Mouse (Mus musculus) adrenal gland, postnatal 14 days (tissue): ENCODE results near the gene Pdzrn4. TPM values are rescaled to one million over a fixed set of nuclear protein-coding genes. Genes with fewer than 3 reads are reported as not detected.
A peak's percentile ranks its signal among the peaks of the same experiment; 100 is the strongest.

Experiments
- DNase-seq: peaks from one replicate; pipeline ENCODE4 v3.0.0; 2021; ENCODE audit warnings: mixed read lengths
- total RNA-seq: library from RNA; stranded (reverse); gene quantifications from 2 replicates; pipeline ENCODE4 v1.2.3, GENCODE M21; 2021

Pdzrn4 gene
- total RNA-seq, 1 experiment from 2014 or later, result not detected

GRCm38 (mm10) chr15:92500276-92500838 is 103.7 kb downstream of the Pdzrn4 start:
- DNase-seq, result no peak

- DNase-seq, result no peak
These were observed 106.1 kb downstream of the Pdzrn4 start for GRCm38 (mm10) chr15:92502797-92503196.

- no peak for DNase-seq
These were observed 112.7 kb downstream of the Pdzrn4 start for GRCm38 (mm10) chr15:92509372-92509771.

GRCm38 (mm10) chr15:92515651-92516050 is 119.0 kb downstream of the Pdzrn4 start:
- DNase-seq, result no peak

- no peak for DNase-seq
These were observed 124.1 kb downstream of the Pdzrn4 start for GRCm38 (mm10) chr15:92520677-92521225.

GRCm38 (mm10) chr15:92521686-92522085 is 125.0 kb downstream of the Pdzrn4 start:
- DNase-seq, result no peak

GRCm38 (mm10) chr15:92524917-92525316 is 128.2 kb downstream of the Pdzrn4 start:
- no peak for DNase-seq

GRCm38 (mm10) chr15:92525416-92525815 is 128.7 kb downstream of the Pdzrn4 start:
- no peak for DNase-seq

GRCm38 (mm10) chr15:92526731-92527130 is 130.1 kb downstream of the Pdzrn4 start:
- peak; percentile 26 for DNase-seq

- DNase-seq, result no peak
These were observed 146.6 kb downstream of the Pdzrn4 start for GRCm38 (mm10) chr15:92543252-92543651.

- DNase-seq, result no peak
These were observed 150.7 kb downstream of the Pdzrn4 start for GRCm38 (mm10) chr15:92547294-92547911.

GRCm38 (mm10) chr15:92555012-92555574 is 158.4 kb downstream of the Pdzrn4 start:
- no peak for DNase-seq

GRCm38 (mm10) chr15:92555716-92556115 is 159.0 kb downstream of the Pdzrn4 start:
- no peak for DNase-seq

- peak; percentile 5 for DNase-seq
These were observed 161.9 kb downstream of the Pdzrn4 start for GRCm38 (mm10) chr15:92558592-92558991.

GRCm38 (mm10) chr15:92562149-92562548 is 165.5 kb downstream of the Pdzrn4 start:
- no peak for DNase-seq

- peak; percentile 20 for DNase-seq
These were observed 166.9 kb downstream of the Pdzrn4 start for GRCm38 (mm10) chr15:92563576-92563975.

- DNase-seq, result no peak
These were observed 174.0 kb downstream of the Pdzrn4 start for GRCm38 (mm10) chr15:92570526-92571243.

- no peak for DNase-seq
These were observed 174.5 kb downstream of the Pdzrn4 start for GRCm38 (mm10) chr15:92571244-92571539.

- DNase-seq, result no peak
These were observed 180.8 kb downstream of the Pdzrn4 start for GRCm38 (mm10) chr15:92577476-92577875.

- no peak for DNase-seq
These were observed 183.5 kb downstream of the Pdzrn4 start for GRCm38 (mm10) chr15:92580217-92580616.

GRCm38 (mm10) chr15:92580742-92581383 is 184.2 kb downstream of the Pdzrn4 start:
- DNase-seq, result no peak

GRCm38 (mm10) chr15:92584357-92585138 is 187.9 kb downstream of the Pdzrn4 start:
- no peak for DNase-seq
